Mouse (Mus musculus) forebrain, embryonic 11.5 days (tissue): ENCODE measurements at regions not wholly inside any gene's neighbourhood (a gene's known extent, or its start where the extent isn't known, plus 50 kb on each side); places are given as distances from the start of the nearest gene placed in this dataset.

ENCODE experiments used
- ATAC-seq: fragments of 200-750 bp; cut with Nextera tagmentation; replicated peaks from 2 replicates; pipeline ENCODE4 v1.8.0; 2017; ENCODE audit warnings: moderate TSS enrichment; ENCODE audit not compliant: low FRiP score
- DNase-seq: peaks from one replicate; pipeline ENCODE4 v3.0.0-alpha.2; 2017; ENCODE audit warnings: low spot score
- H3K27ac ChIP-seq: fragments of 300-500 bp; sonication (generic); 2 replicates; pipeline ENCODE4 v1.5.1; 2014; ENCODE audit warnings: low read depth, low read length
- H3K27me3 ChIP-seq: fragments of 300-500 bp; sonication (generic); 2 replicates; pipeline ENCODE4 v1.6.1; 2014; ENCODE audit warnings: mild to moderate bottlenecking, low read length, mixed read lengths; ENCODE audit not compliant: control insufficient read depth, insufficient read depth
- H3K36me3 ChIP-seq: fragments of 300-500 bp; sonication (generic); 2 replicates; pipeline ENCODE4 v1.6.1; 2014; ENCODE audit warnings: mild to moderate bottlenecking, low read length, moderate library complexity, mixed read lengths; ENCODE audit not compliant: control insufficient read depth, insufficient read depth
- H3K4me1 ChIP-seq: fragments of 300-500 bp; sonication (generic); replicated peaks from 2 replicates; pipeline ENCODE4 v1.6.1; 2014; ENCODE audit warnings: low read length, mixed read lengths; ENCODE audit not compliant: control insufficient read depth, insufficient read depth
- H3K4me2 ChIP-seq: fragments of 300-500 bp; sonication (generic); 2 replicates; pipeline ENCODE4 v1.6.1; 2014; ENCODE audit warnings: low read depth, mild to moderate bottlenecking, low read length, moderate library complexity, mixed read lengths; ENCODE audit not compliant: severe bottlenecking
- H3K4me3 ChIP-seq: fragments of 300-500 bp; sonication (generic); 2 replicates; pipeline ENCODE4 v1.5.1; 2014; ENCODE audit warnings: low read depth, low read length
- H3K9ac ChIP-seq: fragments of 300-500 bp; sonication (generic); 2 replicates; pipeline ENCODE4 v1.6.1; 2014; ENCODE audit warnings: low read length
- H3K9me3 ChIP-seq: fragments of 300-500 bp; sonication (generic); 2 replicates; pipeline ENCODE4 v1.6.1; 2016; ENCODE audit warnings: low read length, mixed read lengths; ENCODE audit not compliant: control insufficient read depth
- WGBS: fragments of 180-500 bp; shearing (Covaris S2); extraction: QIAGEN DNeasy Blood & Tissue Kit; methylation state at CpG from one replicate; pipeline ENCODE4 v1.1.7; 2014; 5-methylcytosine and 5-hydroxymethylcytosine counted together

GRCm38 (mm10) chr11:52591596-52592180 lies 172.7 kb upstream of the Fstl4 start:
- no peaks in the 10 kb centered on the region for H3K36me3 ChIP-seq
- no peaks in the 10 kb centered on the region for H3K9me3 ChIP-seq
- H3K4me1 ChIP-seq, result no peaks in the 10 kb centered on the region
- H3K4me3 ChIP-seq, result no peak overlapping the region
- 84% methylated on average over 9 of the region's 9 CpGs for WGBS
- H3K4me2 ChIP-seq, result no peak overlapping the region
- ATAC-seq, result no peak
- no peaks in the 10 kb centered on the region for H3K27me3 ChIP-seq
- DNase-seq, result no peak
- H3K27ac ChIP-seq, result no peak overlapping the region
- H3K9ac ChIP-seq, result no peak overlapping the region

GRCm38 (mm10) chr11:52594092-52594491 lies 170.3 kb upstream of the Fstl4 start:
- no peaks in the 10 kb centered on the region for H3K27me3 ChIP-seq
- H3K9me3 ChIP-seq, result no peaks in the 10 kb centered on the region
- WGBS, result 84% methylated on average over 4 of the region's 4 CpGs
- H3K4me1 ChIP-seq, result no peaks in the 10 kb centered on the region
- H3K4me2 ChIP-seq, result no peak overlapping the region
- H3K9ac ChIP-seq, result no peak overlapping the region
- no peak for DNase-seq
- H3K36me3 ChIP-seq, result no peaks in the 10 kb centered on the region
- H3K27ac ChIP-seq, result no peak overlapping the region
- no peak for ATAC-seq
- H3K4me3 ChIP-seq, result no peak overlapping the region

- Histone ChIP-seq H3K9me3 (no peaks in the 10 kb centered on the region), H3K27me3 (no peaks in the 10 kb centered on the region), H3K4me3 (no peak overlapping the region), H3K4me2 (no peak overlapping the region), H3K9ac (no peak overlapping the region), H3K4me1 (no peaks in the 10 kb centered on the region), H3K36me3 (no peaks in the 10 kb centered on the region), H3K27ac (no peak overlapping the region)
- no peak for ATAC-seq
- no peak for DNase-seq
- 79% methylated on average over 6 of the region's 6 CpGs for WGBS
Measured at GRCm38 (mm10) chr11:52601196-52601595, 163.2 kb upstream of the Fstl4 start.

GRCm38 (mm10) chr11:52602061-52602561 lies 162.3 kb upstream of the Fstl4 start:
- 85% methylated on average over 15 of the region's 15 CpGs for WGBS

GRCm38 (mm10) chr11:52602796-52603195 lies 161.6 kb upstream of the Fstl4 start:
- no peak overlapping the region for H3K4me2 ChIP-seq
- no peak overlapping the region for H3K9ac ChIP-seq
- H3K36me3 ChIP-seq, result no peaks in the 10 kb centered on the region
- H3K4me3 ChIP-seq, result no peak overlapping the region
- H3K27ac ChIP-seq, result no peak overlapping the region
- DNase-seq, result no peak
- no peaks in the 10 kb centered on the region for H3K9me3 ChIP-seq
- H3K4me1 ChIP-seq, result no peaks in the 10 kb centered on the region
- 85% methylated on average over 5 of the region's 5 CpGs for WGBS
- no peak for ATAC-seq
- H3K27me3 ChIP-seq, result no peaks in the 10 kb centered on the region

More at GRCm38 (mm10) chr11:52602061-52602561, 162.3 kb upstream of the Fstl4 start:
- no peaks in the 10 kb centered on the region for H3K27me3 ChIP-seq
- H3K4me1 ChIP-seq, result no peaks in the 10 kb centered on the region
- DNase-seq (no peak), ATAC-seq (no peak)
- H3K27ac ChIP-seq, result no peak overlapping the region
- no peak overlapping the region for H3K4me3 ChIP-seq
- no peak overlapping the region for H3K9ac ChIP-seq
- no peaks in the 10 kb centered on the region for H3K9me3 ChIP-seq
- no peaks in the 10 kb centered on the region for H3K36me3 ChIP-seq
- no peak overlapping the region for H3K4me2 ChIP-seq

- 84% methylated on average over 1 of the region's 1 CpGs for WGBS
- no peak overlapping the region for H3K4me3 ChIP-seq
- H3K27ac ChIP-seq, result no peak overlapping the region
- DNase-seq, result no peak
- H3K9ac ChIP-seq, result no peak overlapping the region
- no peaks in the 10 kb centered on the region for H3K36me3 ChIP-seq
- no peak for ATAC-seq
- no peaks in the 10 kb centered on the region for H3K27me3 ChIP-seq
- peaks cover 2% of the 10 kb centered on the region; the same call in 1 of the 2 replicates for H3K9me3 ChIP-seq
- no peak overlapping the region for H3K4me2 ChIP-seq
- H3K4me1 ChIP-seq, result no peaks in the 10 kb centered on the region
Measured at GRCm38 (mm10) chr11:52610681-52611165, 153.7 kb upstream of the Fstl4 start.

GRCm38 (mm10) chr11:52615622-52616021 lies 148.8 kb upstream of the Fstl4 start:
- H3K4me1 ChIP-seq, result peaks cover 3% of the 10 kb centered on the region; the same call in 1 of the 2 replicates
- no peak for ATAC-seq
- H3K36me3 ChIP-seq, result no peaks in the 10 kb centered on the region
- H3K4me3 ChIP-seq, result no peak overlapping the region
- H3K27ac ChIP-seq, result no peak overlapping the region
- H3K9me3 ChIP-seq, result no peaks in the 10 kb centered on the region
- no peak overlapping the region for H3K9ac ChIP-seq
- DNase-seq, result no peak
- H3K4me2 ChIP-seq, result no peak overlapping the region
- WGBS, result 74% methylated on average over 4 of the region's 4 CpGs
- no peaks in the 10 kb centered on the region for H3K27me3 ChIP-seq

GRCm38 (mm10) chr11:52618646-52619045 lies 145.8 kb upstream of the Fstl4 start:
- DNase-seq, result no peak
- no peak overlapping the region for H3K4me2 ChIP-seq
- no peak overlapping the region for H3K4me3 ChIP-seq
- 34% methylated on average over 9 of the region's 9 CpGs for WGBS
- peaks cover 3% of the 10 kb centered on the region; the same call in 1 of the 2 replicates for H3K4me1 ChIP-seq
- H3K9me3 ChIP-seq, result no peaks in the 10 kb centered on the region
- H3K27ac ChIP-seq, result no peak overlapping the region
- ATAC-seq, result no peak
- H3K9ac ChIP-seq, result no peak overlapping the region
- no peaks in the 10 kb centered on the region for H3K36me3 ChIP-seq
- H3K27me3 ChIP-seq, result no peaks in the 10 kb centered on the region

GRCm38 (mm10) chr11:52622861-52623260 lies 141.6 kb upstream of the Fstl4 start:
- Histone ChIP-seq H3K27ac (no peak overlapping the region), H3K4me2 (no peak overlapping the region), H3K9me3 (no peaks in the 10 kb centered on the region), H3K36me3 (no peaks in the 10 kb centered on the region), H3K9ac (no peak overlapping the region), H3K4me3 (no peak overlapping the region), H3K27me3 (no peaks in the 10 kb centered on the region), H3K4me1 (peaks cover 3% of the 10 kb centered on the region; the same call in 1 of the 2 replicates)
- DNase-seq (no peak), ATAC-seq (no peak)
- 87% methylated on average over 4 of the region's 4 CpGs for WGBS
